Mouse (Mus musculus): Measurements from ENCODE around the gene Spg7.

Gene Spg7

GRCm38 (mm10) chr8:123135806-123136205, 73.1 kb downstream of the Spg7 start:
- DNase-seq, result peak; percentile 89

GRCm38 (mm10) chr8:123136287-123136686, 73.5 kb downstream of the Spg7 start:
- DNase-seq, result peak; percentile 98

- DNase-seq, result peak; percentile 96
These were observed 74.9 kb downstream of the Spg7 start for GRCm38 (mm10) chr8:123137645-123138077.

- no peak for DNase-seq
These were observed 76.0 kb downstream of the Spg7 start for GRCm38 (mm10) chr8:123138741-123139140.

GRCm38 (mm10) chr8:123141741-123142462, 79.2 kb downstream of the Spg7 start:
- DNase-seq, result peak; percentile 99

- peak; percentile 96 for DNase-seq
These were observed 82.5 kb downstream of the Spg7 start for GRCm38 (mm10) chr8:123145279-123145678.

- peak; percentile 98 for DNase-seq
These were observed 83.6 kb downstream of the Spg7 start for GRCm38 (mm10) chr8:123146390-123146789.
